Mouse (Mus musculus) ES-Bruce4 (cell line): ENCODE data around the gene 1810049J17Rik. TPM values are rescaled to one million over a fixed set of nuclear protein-coding genes. Genes with fewer than 3 reads are reported as not detected.

Source experiments
- H3K27ac ChIP-seq: 2 replicates; pipeline ENCODE4 v1.5.1; 2012; ENCODE audit warnings: low read length, inconsistent platforms; ENCODE audit not compliant: insufficient read depth
- H3K27me3 ChIP-seq: 2 replicates; pipeline ENCODE4 v1.6.1; 2012; ENCODE audit warnings: mild to moderate bottlenecking, low read length, inconsistent platforms; ENCODE audit not compliant: control insufficient read depth, poor library complexity, insufficient read depth, severe bottlenecking
- H3K36me3 ChIP-seq: 2 replicates; pipeline ENCODE4 v1.6.1; 2012; ENCODE audit warnings: inconsistent platforms, mild to moderate bottlenecking, low read length, moderate library complexity; ENCODE audit not compliant: control insufficient read depth, poor library complexity, insufficient read depth, severe bottlenecking
- H3K4me1 ChIP-seq: one replicate; pipeline ENCODE4 v1.8.1; 2011; ENCODE audit warnings: low read length; ENCODE audit not compliant: control insufficient read depth, insufficient read depth
- H3K4me3 ChIP-seq: 2 replicates; pipeline ENCODE4 v1.5.1; 2011; ENCODE audit warnings: low read depth, mild to moderate bottlenecking, low read length
- H3K9ac ChIP-seq: 2 replicates; pipeline ENCODE4 v1.6.1; 2012; ENCODE audit warnings: low read depth, mild to moderate bottlenecking, inconsistent platforms; ENCODE audit not compliant: poor library complexity, severe bottlenecking
- H3K9me3 ChIP-seq: replicated peaks from 2 replicates; pipeline ENCODE4 v1.6.1; 2012; ENCODE audit warnings: mild to moderate bottlenecking, low read length, inconsistent platforms; ENCODE audit not compliant: control insufficient read depth, poor library complexity, insufficient read depth, severe bottlenecking
- CTCF ChIP-seq: IDR thresholded peaks from one replicate; pipeline ENCODE4 v1.8.1; 2011; ENCODE audit warnings: low read depth, low read length
- EP300 ChIP-seq: IDR thresholded peaks from 2 replicates; pipeline ENCODE4 v1.6.1; 2011; ENCODE audit warnings: low read depth, low read length; ENCODE audit not compliant: insufficient read depth
- POLR2A ChIP-seq: IDR thresholded peaks from one replicate; pipeline ENCODE4 v1.8.1; 2011; ENCODE audit warnings: low read length; ENCODE audit not compliant: insufficient read depth
- polyA plus RNA-seq: library from polyadenylated mRNA; stranded (reverse); fragments of >200 nt; gene quantifications from 2 replicates; pipeline ENCODE4 v1.2.4, GENCODE M21; 2011; ENCODE audit warnings: low read depth; ENCODE audit not compliant: missing spikeins, insufficient read depth, insufficient read length

1810049J17Rik gene
- polyA plus RNA-seq, 1 experiment = not detected

DNA sequence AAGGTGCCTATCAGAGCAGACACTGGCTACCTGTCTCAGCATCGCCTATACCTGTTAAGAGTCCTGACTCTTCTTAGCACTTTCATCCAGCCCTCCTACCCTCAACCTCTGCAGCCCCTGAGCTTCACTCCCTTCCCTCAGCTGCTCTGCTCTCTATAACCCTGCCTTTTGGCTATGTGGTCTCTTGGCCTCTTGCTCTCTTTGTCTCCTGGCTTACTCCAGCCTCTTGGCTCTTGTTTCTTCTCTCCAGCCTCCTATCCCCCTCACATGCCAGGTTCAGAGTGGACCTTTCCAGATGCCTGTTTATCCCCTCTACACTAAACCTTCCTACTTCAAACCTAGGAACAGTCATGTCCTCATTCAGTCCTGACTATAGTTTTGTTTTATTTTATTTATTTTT, 2.6 kb upstream of the 1810049J17Rik start:
- no peak for TF ChIP-seq CTCF
- TF ChIP-seq POLR2A = no peak
- no peak for TF ChIP-seq EP300
- no peaks in the 10 kb centered on the region for H3K27me3 ChIP-seq
- H3K9ac ChIP-seq = no peak overlapping the region
- H3K4me3 ChIP-seq = no peak overlapping the region
- peaks cover 2% of the 10 kb centered on the region for H3K4me1 ChIP-seq
- no peak overlapping the region for H3K27ac ChIP-seq
- peaks cover 9% of the 10 kb centered on the region for H3K36me3 ChIP-seq
- H3K9me3 ChIP-seq = no peaks in the 10 kb centered on the region

GRCm38 (mm10) chr15:12322676-12323402, 1.1 kb upstream of the 1810049J17Rik start:
- H3K27ac ChIP-seq = no peak overlapping the region
- H3K27me3 ChIP-seq = no peaks in the 10 kb centered on the region
- H3K9ac ChIP-seq = peak overlapping the region; percentile 92
- no peaks in the 10 kb centered on the region for H3K9me3 ChIP-seq
- H3K36me3 ChIP-seq = peaks cover 8% of the 10 kb centered on the region
- TF ChIP-seq EP300 (no peak), POLR2A (no peak), CTCF (no peak)
- peaks cover 2% of the 10 kb centered on the region for H3K4me1 ChIP-seq
- H3K4me3 ChIP-seq = peak overlapping the region; percentile 73

DNA sequence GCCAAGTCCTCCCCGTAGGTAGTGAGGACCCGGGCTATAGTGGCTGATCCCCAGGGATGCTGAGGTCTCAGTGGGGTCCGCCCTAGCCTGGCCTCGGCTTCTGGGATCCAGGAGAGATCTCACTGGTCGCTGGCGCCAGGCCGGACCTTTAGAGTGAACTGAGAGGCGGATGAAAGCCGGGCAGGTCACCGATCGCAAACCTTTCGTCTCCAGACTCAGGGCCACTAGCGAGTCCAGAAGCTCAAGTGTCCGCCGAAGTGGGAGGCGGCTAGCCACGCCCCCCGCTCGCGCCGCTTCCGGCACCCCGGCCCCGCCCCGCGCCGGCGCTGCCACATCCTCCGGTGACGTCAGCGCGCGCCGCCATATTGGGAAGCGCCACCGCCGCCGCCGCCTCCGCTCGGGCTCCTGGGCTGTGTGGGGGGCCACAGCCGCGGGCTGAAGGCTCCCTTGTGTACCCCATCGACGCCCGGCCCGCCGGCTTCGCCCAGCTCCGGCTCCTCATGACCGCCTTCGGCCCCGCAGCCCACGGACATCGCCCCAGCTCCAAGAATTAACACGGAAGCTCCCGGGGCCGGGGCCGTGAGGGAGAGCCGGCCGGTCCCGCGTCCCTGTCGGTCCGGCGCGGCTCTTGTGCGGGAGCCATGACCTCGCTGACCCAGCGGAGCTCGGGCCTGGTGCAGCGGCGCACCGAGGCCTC, 460 bp downstream of the 1810049J17Rik start, which contains the start of gene Golph3:
Gene Golph3 (plus strand): TSS at position 360 of the 697 bp plus-strand sequence.
- Histone ChIP-seq H3K9ac (peak within 1 kb of the TSS; percentile 92), H3K27me3 (no peaks in the 10 kb centered on the region), H3K9me3 (no peaks in the 10 kb centered on the region), H3K4me3 (peak within 1 kb of the TSS; percentile 88), H3K4me1 (peaks cover 2% of the 10 kb centered on the region), H3K36me3 (peaks cover 5% of the 10 kb centered on the region), H3K27ac (no peak within 1 kb of the TSS)
- peak; percentile 38 for TF ChIP-seq POLR2A
- TF ChIP-seq EP300 = no peak

DNA sequence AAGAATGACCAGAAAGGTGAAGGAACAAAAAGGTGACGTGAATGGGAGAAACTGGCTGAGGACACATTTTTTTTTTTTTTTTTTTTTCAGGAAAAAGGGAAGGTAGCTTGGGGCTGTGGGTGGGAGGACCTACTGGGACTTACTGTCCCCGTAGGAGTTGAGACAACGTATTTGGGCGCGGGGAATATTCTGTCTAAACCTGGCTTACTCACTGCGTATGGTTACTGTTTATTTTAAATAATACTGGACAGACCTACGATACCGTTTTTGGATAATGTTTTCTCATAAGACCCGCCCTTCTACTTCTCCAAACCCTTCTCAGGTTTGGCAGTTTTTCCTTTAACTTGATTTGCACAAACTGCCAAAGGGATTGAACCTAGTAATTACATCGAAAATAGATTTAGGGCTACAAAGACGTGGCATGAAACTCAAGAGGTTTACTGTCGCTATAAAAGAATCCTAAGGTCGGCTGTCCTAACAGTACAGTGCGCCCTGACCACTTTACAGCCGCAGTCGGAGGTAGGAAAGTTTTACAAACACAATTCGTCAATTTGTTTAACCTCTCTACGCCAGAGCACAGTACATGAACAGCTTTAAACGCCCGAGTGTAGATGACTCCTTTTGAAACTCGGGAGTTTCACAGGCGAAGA, 1.1 kb downstream of the 1810049J17Rik start:
- Histone ChIP-seq H3K9ac (peak overlapping the region; percentile 92), H3K4me3 (peak overlapping the region; percentile 88), H3K27me3 (no peaks in the 10 kb centered on the region), H3K36me3 (0 out of 2 replicates have a peak, but pooled peaks cover under 1% of the 10 kb centered on the region), H3K9me3 (no peaks in the 10 kb centered on the region), H3K27ac (no peak overlapping the region), H3K4me1 (no peaks in the 10 kb centered on the region)
- TF ChIP-seq CTCF (no peak), POLR2A (no peak), EP300 (no peak)

DNA sequence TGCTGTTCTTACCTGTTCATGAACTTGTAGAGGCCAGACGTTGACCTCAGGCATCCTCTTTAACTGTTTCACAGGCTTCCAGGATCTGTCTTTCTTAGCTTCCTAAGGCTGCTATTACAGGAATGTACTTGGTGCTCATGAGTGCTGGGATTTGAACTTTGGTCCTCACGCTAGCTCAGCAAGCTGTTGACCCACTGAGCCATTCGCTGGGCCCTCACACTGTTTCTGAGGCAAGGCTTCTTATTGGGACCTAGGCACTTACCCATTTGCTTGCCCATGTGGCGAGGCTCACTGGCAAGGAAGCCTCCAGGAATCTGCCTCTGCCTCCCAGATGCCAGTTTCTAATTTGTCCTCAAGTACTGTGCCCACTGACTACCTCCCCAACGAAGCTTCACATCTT, 1.8 kb downstream of the 1810049J17Rik start:
- Histone ChIP-seq H3K4me1 (no peaks in the 10 kb centered on the region), H3K27me3 (no peaks in the 10 kb centered on the region), H3K36me3 (no peaks in the 10 kb centered on the region), H3K9ac (0 out of 2 replicates have a peak overlapping the region, but pooled peaks have one; percentile 92), H3K4me3 (no peak overlapping the region), H3K9me3 (no peaks in the 10 kb centered on the region), H3K27ac (no peak overlapping the region)
- TF ChIP-seq POLR2A = no peak
- TF ChIP-seq EP300 = no peak

DNA sequence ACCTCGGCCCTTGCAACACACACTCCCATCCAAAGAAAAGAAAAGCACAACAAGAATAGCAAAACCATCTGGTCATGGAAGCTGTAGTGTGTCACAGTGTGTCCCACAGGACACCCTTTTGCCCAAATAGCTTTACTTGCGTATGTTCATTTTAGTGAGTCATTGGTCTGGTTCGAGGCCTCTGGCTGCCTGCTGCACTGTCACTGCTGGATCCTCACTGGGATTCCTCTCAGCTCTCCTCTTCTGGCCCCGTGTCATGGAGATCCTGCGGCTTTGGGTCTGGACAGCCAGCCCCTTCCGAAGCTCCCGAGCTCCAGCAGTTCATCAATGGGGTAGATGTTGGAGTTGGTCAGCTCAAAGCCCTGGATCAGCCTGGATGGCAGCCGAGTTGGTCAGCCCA, 3.2 kb downstream of the 1810049J17Rik start:
- no peak overlapping the region for H3K4me3 ChIP-seq
- no peaks in the 10 kb centered on the region for H3K9me3 ChIP-seq
- H3K36me3 ChIP-seq = no peaks in the 10 kb centered on the region
- TF ChIP-seq POLR2A (no peak), CTCF (no peak)
- no peak overlapping the region for H3K27ac ChIP-seq
- H3K4me1 ChIP-seq = no peaks in the 10 kb centered on the region
- no peak overlapping the region for H3K9ac ChIP-seq
- no peaks in the 10 kb centered on the region for H3K27me3 ChIP-seq
